In genomic region chr5:134941472-134942209, GRCm38 (mm10) we compare ENCODE assay signal across 13 mouse cellular contexts. TPM values are rescaled to one million over a fixed set of nuclear protein-coding genes. Genes with fewer than 3 reads are reported as not detected.
A peak's percentile ranks its signal among the peaks of the same experiment; 100 is the strongest.
DNase-seq lines count a peak whose midpoint lies in the region; ATAC-seq and TF ChIP-seq lines count a peak whose summit lies in the region.
"Had no signal": no experiment of that assay in that cellular context is flagged by ENCODE, and none has a peak within 500 bp of the region (broad histone marks: within the 10 kb centered on the region; RNA-seq: fewer than 3 reads in every experiment).

No protein-coding gene starts in this region.

- H3K9me3 ChIP-seq in intestine, postnatal 0 days (ENCODE audit: control insufficient read depth): no peaks in the 10 kb centered on the region
- H3K9me3 ChIP-seq in midbrain, embryonic 13.5 days: no peaks in the 10 kb centered on the region
- H3K9me3 ChIP-seq: forebrain, embryonic 15.5 days; neural tube, embryonic 13.5 days had no signal

- no peak overlapping the region for H3ac ChIP-seq in myocyte (ENCODE audit: control insufficient read depth, insufficient read length)

- H3K79me2 ChIP-seq in myocyte (ENCODE audit: control insufficient read depth, insufficient read depth): no peaks in the 10 kb centered on the region

- H3K36me3 ChIP-seq in intestine, postnatal 0 days (ENCODE audit: control insufficient read depth, insufficient read depth): no peaks in the 10 kb centered on the region
- no peaks in the 10 kb centered on the region for H3K36me3 ChIP-seq in myocyte (ENCODE audit: control insufficient read depth, insufficient read depth)
- no peaks in the 10 kb centered on the region for H3K36me3 ChIP-seq in midbrain, embryonic 13.5 days
- H3K36me3 ChIP-seq: forebrain, embryonic 15.5 days; neural tube, embryonic 13.5 days had no signal

- H3K9ac ChIP-seq in intestine, postnatal 0 days (ENCODE audit: low read depth, low read length): no peak overlapping the region
- no peak overlapping the region for H3K9ac ChIP-seq in midbrain, embryonic 13.5 days (replicated peaks)
- H3K9ac ChIP-seq: forebrain, embryonic 15.5 days; neural tube, embryonic 13.5 days had no signal

- no peaks in the 10 kb centered on the region; the same call in 1 of the 2 replicates for H3K4me1 ChIP-seq in intestine, postnatal 0 days (replicated peaks; ENCODE audit: control insufficient read depth, insufficient read depth, low read length)
- peaks cover 5% of the 10 kb centered on the region; the same call in 1 of the 2 replicates for H3K4me1 ChIP-seq in midbrain, embryonic 13.5 days (replicated peaks)

- H3K27me3 ChIP-seq in intestine, postnatal 0 days (replicated peaks; ENCODE audit: control insufficient read depth, insufficient read depth, low read length): no peaks in the 10 kb centered on the region
- H3K27me3 ChIP-seq in myocyte (ENCODE audit: control insufficient read depth, insufficient read depth, insufficient read length): no peaks in the 10 kb centered on the region
- H3K27me3 ChIP-seq in midbrain, embryonic 13.5 days: peaks cover 26% of the 10 kb centered on the region

- WGBS in intestine, postnatal 0 days: 55% methylated on average over 14 of the region's 14 CpGs
- 88% methylated on average over 14 of the region's 14 CpGs for WGBS in midbrain, embryonic 13.5 days

- H3K4me2 ChIP-seq in intestine, postnatal 0 days (replicated peaks; ENCODE audit: low read depth): no peak overlapping the region
- no peak overlapping the region for H3K4me2 ChIP-seq in myocyte (ENCODE audit: low read depth)
- H3K4me2 ChIP-seq in midbrain, embryonic 13.5 days (replicated peaks): no peak overlapping the region
- H3K4me2 ChIP-seq: forebrain, embryonic 15.5 days; neural tube, embryonic 13.5 days had no signal

- H3K4me3 ChIP-seq in intestine, postnatal 0 days (ENCODE audit: low read depth, low read length): no peak overlapping the region
- H3K4me3 ChIP-seq in myocyte: no peak overlapping the region
- H3K4me3 ChIP-seq in midbrain, embryonic 13.5 days (replicated peaks): no peak overlapping the region
- H3K4me3 ChIP-seq: forebrain, embryonic 15.5 days; neural tube, embryonic 13.5 days had no signal

- DNase-seq in 3T3-L1 (ENCODE audit: low read depth, low spot score): peak; percentile 21
- DNase-seq in CD4-positive, CD25-positive, alpha-beta regulatory T cell, adult 2 months (ENCODE audit: low read depth, low spot score): peak; percentile 61
- no peak for DNase-seq in cerebellum, postnatal 25 days
- DNase-seq in spleen, adult 12 weeks (ENCODE audit: low spot score): no peak
- DNase-seq: cerebellum, adult 9-10 months; spleen, adult 18-20 months had no signal

- TF ChIP-seq POLR2A in myocyte (IDR thresholded peaks at IDR 0.05; ENCODE audit: insufficient read length, low read depth): no peak

- peak overlapping the region; percentile 21; the same call in 1 of the 2 replicates for H3K27ac ChIP-seq in intestine, postnatal 0 days (ENCODE audit: low read depth, low read length)
- no peak overlapping the region for H3K27ac ChIP-seq in midbrain, embryonic 13.5 days
- H3K27ac ChIP-seq: forebrain, embryonic 15.5 days; macrophage; neural tube, embryonic 13.5 days had no signal

- 0 out of 2 replicates have a peak, but pooled peaks have one; percentile 6 for ATAC-seq in intestine, postnatal 0 days
- no peak for ATAC-seq in midbrain, embryonic 13.5 days
- ATAC-seq: forebrain, embryonic 15.5 days had no signal

- no peak for TF ChIP-seq CTCF in intestine, postnatal 0 days (IDR thresholded peaks at IDR 0.05; ENCODE audit: low read depth)

TF ChIP-seq in myocyte, 11 proteins besides CTCF, POLR2A, EP300 and RAD21:
- TF ChIP-seq MYOD1 (IDR thresholded peaks at IDR 0.05; ENCODE audit: control insufficient read depth in 1 of 3, insufficient read length in 2 of 3, low read depth in 2 of 3) (peak in 2 of 3 experiments; percentile 15 to 19), CEBPB (IDR thresholded peaks at IDR 0.05; ENCODE audit: insufficient read depth, poor library complexity, severe bottlenecking) (no peak)

RNA-seq across cellular contexts. Expression of gene Cldn4, which starts 5.1 kb away (rescaled TPM):
- 62.1 and 76.6 TPM in 2 replicates for polyA plus RNA-seq in intestine, postnatal 0 days (2015; fragmentation: Nextera tagmentation; extraction: Ambion mirVana)
- polyA plus RNA-seq in myocyte (2012; fragmentation: generic; extraction: Trizol): not detected
- not detected in 2 replicates for polyA plus RNA-seq in midbrain, embryonic 13.5 days (2015; fragmentation: Nextera tagmentation; extraction: Ambion mirVana)
- polyA plus RNA-seq: forebrain, embryonic 15.5 days; macrophage had no signal

RNA-seq across cellular contexts. Expression of gene Mettl27, which starts 9.5 kb away (rescaled TPM):
- polyA plus RNA-seq in intestine, postnatal 0 days (2015; fragmentation: Nextera tagmentation; extraction: Ambion mirVana): 30.3 and 31.4 TPM in 2 replicates
- polyA plus RNA-seq in myocyte (2012; fragmentation: generic; extraction: Trizol): 9.1 TPM
- 7.5 and 7.7 TPM in 2 replicates for polyA plus RNA-seq in midbrain, embryonic 13.5 days (2015; fragmentation: Nextera tagmentation; extraction: Ambion mirVana)

RNA-seq across cellular contexts. Expression of gene Cldn13, which starts 26.3 kb away (rescaled TPM):
- not detected in 2 replicates for polyA plus RNA-seq in intestine, postnatal 0 days (2015; fragmentation: Nextera tagmentation; extraction: Ambion mirVana)
- polyA plus RNA-seq in myocyte (2012; fragmentation: generic; extraction: Trizol): not detected
- polyA plus RNA-seq in midbrain, embryonic 13.5 days (2015; fragmentation: Nextera tagmentation; extraction: Ambion mirVana): 0.26 and 0.35 TPM in 2 replicates
- polyA plus RNA-seq: forebrain, embryonic 15.5 days; macrophage had no signal

RNA-seq across cellular contexts. Expression of gene Tmem270, which starts 35.1 kb away (rescaled TPM):
- not detected in 2 replicates for polyA plus RNA-seq in intestine, postnatal 0 days (2015; fragmentation: Nextera tagmentation; extraction: Ambion mirVana)
- polyA plus RNA-seq in myocyte (2012; fragmentation: generic; extraction: Trizol): not detected
- not detected in 2 replicates for polyA plus RNA-seq in midbrain, embryonic 13.5 days (2015; fragmentation: Nextera tagmentation; extraction: Ambion mirVana)
- polyA plus RNA-seq: forebrain, embryonic 15.5 days; heart, embryonic 14.5 days; macrophage; neural tube, embryonic 13.5 days had no signal

RNA-seq across cellular contexts. Expression of gene Cldn3, which starts 44.4 kb away (rescaled TPM):
- polyA plus RNA-seq in intestine, postnatal 0 days (2015; fragmentation: Nextera tagmentation; extraction: Ambion mirVana): 96.0 and 116 TPM in 2 replicates
- not detected for polyA plus RNA-seq in myocyte (2012; fragmentation: generic; extraction: Trizol)
- polyA plus RNA-seq in midbrain, embryonic 13.5 days (2015; fragmentation: Nextera tagmentation; extraction: Ambion mirVana): 1.7 and 1.8 TPM in 2 replicates
- polyA plus RNA-seq: macrophage had no signal

Comparison
In these comparisons a context has a peak if more than half of its experiments do, and no peak if none do; other contexts are left out.
1. DNase-seq: peak in 3T3-L1 (single experiment) and CD4-positive, CD25-positive, alpha-beta regulatory T cell, adult 2 months (single experiment); none in cerebellum, postnatal 25 days (0 of 2) and spleen, adult 12 weeks (single experiment).
2. RNA of gene Cldn4, which starts 5.1 kb away (polyA plus RNA-seq): 62.1 to 76.6 TPM in intestine, postnatal 0 days; not detected in midbrain, embryonic 13.5 days and not detected in myocyte (single experiment); every median in the first group is over 10 times any median in the second.